Mouse (Mus musculus): ENCODE results near the gene Foxp4. TPM values are rescaled to one million over a fixed set of nuclear protein-coding genes. Genes with fewer than 3 reads are reported as not detected.
"Not testable (repeated sequence)": the region's sequence is repeated elsewhere in the genome, so short reads cannot be mapped to it uniquely, and the experiment has no call there.

Foxp4 gene
- total RNA-seq, 2 experiments from 2014 or later, result 44.1 to 55.9 TPM

DNA sequence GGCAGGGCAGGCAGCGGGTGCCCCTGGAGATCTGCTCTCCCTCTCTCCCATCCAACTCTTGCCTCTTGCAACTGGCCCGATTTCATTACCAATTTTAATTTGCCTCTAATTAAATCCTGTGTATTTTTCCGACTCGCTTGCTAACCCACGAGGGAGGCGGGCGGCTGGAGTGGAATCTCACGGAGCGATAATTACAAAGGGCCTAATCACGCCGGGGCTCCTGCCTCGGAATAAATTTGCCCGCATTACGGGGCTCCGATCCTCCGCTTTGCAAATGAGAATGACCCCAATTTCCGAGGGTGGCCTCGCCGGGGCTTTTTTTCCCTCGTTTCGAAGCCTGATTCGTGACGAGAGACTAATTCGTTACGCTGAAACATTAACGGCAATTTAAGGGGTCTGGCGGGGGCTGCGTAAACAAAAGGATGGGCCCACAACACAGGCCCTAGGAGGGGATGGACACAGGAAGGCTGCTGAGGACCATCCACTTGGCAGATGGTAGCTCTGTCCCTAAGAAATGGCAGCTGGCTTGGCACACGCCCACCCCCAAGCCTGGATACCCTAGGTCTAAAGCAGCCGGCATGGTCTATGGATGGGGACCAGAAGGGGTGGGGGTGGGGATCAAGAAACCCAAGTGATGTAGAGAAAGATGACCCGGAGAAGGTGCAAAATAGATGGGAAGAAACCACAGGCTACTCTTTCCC, 52.0 kb downstream of the Foxp4 start:
- intact Hi-C loops (cut with DNase I), result loop anchor here (1.0 to 2.0 kb wide), 2 partner anchors 173 to 228 kb away; no protein-coding TSS in a partner anchor
- no peak for DNase-seq (ENCODE audit: low spot score in 2 of 2)

DNA sequence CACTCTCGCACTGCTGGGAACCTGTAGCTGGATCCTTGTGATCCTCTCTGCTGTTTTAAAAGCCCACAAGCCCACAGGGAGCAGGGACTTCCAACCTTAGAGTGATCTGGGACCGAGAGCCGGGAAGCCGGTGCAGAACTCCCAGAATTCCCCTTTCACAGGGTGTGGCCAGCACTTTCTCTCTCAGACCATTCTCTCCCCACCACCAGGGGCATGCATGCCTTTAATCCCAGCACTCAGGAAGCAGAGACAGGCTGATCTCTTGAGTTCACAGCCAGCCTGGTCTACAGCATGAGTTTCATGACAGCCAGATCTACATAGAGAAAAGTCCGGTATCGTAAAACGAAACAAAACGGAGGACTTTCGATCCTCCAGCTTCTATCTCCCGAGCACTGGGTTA, 54.6 kb downstream of the Foxp4 start:
- intact Hi-C loops (cut with DNase I), result no loop called here
- no peak for DNase-seq (ENCODE audit: low spot score in 2 of 2)

DNA sequence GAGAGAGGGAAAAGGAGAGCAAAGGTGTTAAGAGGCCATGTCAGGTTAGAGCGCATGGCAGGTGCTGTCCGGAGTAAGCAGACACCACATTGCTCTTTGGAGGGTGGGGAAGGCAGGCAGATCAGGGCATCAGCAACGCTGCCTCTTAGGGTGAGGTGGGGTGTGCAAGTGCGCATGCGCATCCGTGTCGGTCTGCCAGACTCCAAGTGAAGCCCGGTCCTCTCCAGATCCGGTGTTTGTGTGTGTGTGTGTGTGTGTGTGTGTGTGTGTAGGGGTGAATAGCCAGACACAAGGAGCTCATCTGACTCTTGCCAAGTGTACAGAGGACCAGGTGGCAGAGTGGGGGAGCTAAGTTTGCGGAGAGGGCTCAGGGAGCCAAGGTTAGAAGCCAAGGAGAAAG, 58.4 kb downstream of the Foxp4 start:
- DNase-seq (ENCODE audit: low spot score in 2 of 2), result peak in 1 of 2 experiments; percentile 36
- intact Hi-C loops (cut with DNase I), result no loop called here

GRCm38 (mm10) chr17:47864496-47864895, 59.9 kb downstream of the Foxp4 start:
- DNase-seq (ENCODE audit: low spot score in 2 of 2), result peak; percentile 76 to 83
- intact Hi-C loops (cut with DNase I), result loop anchor here (2.0 kb wide), 1 partner anchor 72 kb away; no protein-coding TSS in a partner anchor

DNA sequence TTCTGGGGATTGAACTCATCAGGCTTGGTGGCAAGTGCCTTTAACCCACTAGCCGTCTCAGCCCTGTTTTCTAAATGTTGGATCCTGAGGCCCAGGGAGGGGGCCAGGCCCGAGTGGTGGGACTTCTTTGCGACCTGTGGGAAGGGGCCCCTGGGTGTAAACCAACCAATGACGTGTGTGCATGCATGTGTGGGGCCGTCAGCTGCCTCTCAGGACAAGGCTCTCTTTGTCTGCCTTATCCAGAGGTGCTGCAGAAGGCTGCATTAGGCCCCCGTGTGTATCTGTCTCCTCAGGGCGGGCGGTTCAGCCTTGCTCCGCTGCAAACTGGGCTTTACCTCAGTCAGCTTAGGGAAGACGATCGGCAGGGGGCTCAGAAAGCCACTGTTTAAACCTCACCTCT, 61.0 kb downstream of the Foxp4 start:
- DNase-seq (ENCODE audit: low spot score in 2 of 2), result no peak
- intact Hi-C loops (cut with DNase I), result no loop called here

DNA sequence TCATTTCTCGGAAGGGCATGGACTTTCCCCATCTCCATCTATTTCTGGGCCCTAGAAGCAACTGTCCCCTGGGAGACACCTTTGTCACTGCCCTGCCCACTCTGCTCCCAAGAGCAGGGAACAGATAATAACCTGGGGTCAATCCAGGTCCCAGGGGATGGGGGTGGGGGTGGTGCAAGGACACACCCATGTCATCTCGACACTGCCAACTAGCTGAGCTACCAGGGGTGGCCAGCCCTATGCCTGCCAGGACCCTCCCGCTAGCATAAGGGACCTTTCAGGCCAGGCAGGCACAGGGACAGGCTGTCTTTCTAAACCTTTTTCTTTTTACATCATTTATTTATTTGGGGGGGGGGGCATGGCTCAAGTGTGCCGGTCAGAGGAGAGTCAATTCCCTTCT, 61.4 kb downstream of the Foxp4 start:
- no peak for DNase-seq (ENCODE audit: low spot score in 2 of 2)
- intact Hi-C loops (cut with DNase I), result no loop called here

DNA sequence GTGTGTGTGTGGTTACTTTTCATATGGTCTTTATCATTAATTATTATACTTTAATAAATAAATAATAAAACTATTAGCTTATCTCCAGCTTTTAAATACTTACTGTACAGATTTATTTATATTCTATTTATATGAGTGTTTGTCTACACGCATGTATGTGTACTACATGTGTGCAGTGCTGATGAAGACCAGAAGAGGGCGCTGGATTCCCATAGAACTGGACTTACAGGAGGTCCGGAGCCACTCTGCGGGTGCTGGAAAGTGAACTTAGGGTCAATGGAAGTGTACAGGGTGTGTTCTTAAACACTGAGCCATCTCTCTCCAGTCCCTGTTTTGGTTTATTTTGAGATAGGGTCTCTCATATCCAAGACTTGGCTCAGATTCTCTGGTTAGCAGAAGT, 68.9 kb downstream of the Foxp4 start:
- intact Hi-C loops (cut with DNase I), result no loop called here
- no peak for DNase-seq (ENCODE audit: low spot score in 2 of 2)

GRCm38 (mm10) chr17:47854908-47855307, 69.5 kb downstream of the Foxp4 start:
- intact Hi-C loops (cut with DNase I), result no loop called here
- no peak for DNase-seq (ENCODE audit: low spot score in 2 of 2)

GRCm38 (mm10) chr17:47853760-47854159, 70.7 kb downstream of the Foxp4 start:
- intact Hi-C loops (cut with DNase I), result no loop called here
- no peak for DNase-seq (ENCODE audit: low spot score in 2 of 2)

GRCm38 (mm10) chr17:47853336-47853735, 71.1 kb downstream of the Foxp4 start:
- intact Hi-C loops (cut with DNase I), result no loop called here
- DNase-seq (ENCODE audit: low spot score in 2 of 2), result no peak

DNA sequence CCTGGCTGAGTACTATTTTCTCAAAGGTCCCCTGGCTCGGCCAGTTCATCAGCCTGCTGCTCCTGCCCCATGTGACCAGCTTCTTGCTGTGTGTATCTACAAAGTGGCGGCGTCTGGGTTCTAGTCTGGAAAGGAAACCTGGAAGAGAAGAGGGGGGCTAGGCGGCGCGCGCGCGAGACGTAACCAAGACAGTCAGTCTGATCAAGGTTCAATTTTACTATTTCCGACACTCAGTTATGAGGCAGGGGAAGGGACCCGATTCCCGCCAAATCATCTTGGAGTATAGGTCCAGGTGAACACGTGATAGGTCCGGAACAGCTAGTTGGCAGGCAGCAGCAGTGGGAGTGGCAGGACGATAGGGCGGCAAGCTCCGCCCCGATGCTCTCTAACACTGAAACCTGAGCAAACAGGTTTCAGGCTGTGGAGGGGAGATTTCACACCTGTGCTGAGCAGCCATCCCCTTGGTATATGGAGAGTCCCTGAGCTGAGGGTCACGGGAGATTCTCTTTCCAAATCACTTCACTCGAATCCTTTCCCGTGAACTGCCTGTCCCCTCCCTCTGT, 72.6 kb downstream of the Foxp4 start:
- intact Hi-C loops (cut with DNase I); DNase-seq (ENCODE audit: low spot score in 2 of 2): not testable (repeated sequence)

- intact Hi-C loops (cut with DNase I), result no loop called here
- DNase-seq (ENCODE audit: low spot score in 2 of 2), result no peak
Observed at GRCm38 (mm10) chr17:47850639-47851314, 73.7 kb downstream of the Foxp4 start.

DNA sequence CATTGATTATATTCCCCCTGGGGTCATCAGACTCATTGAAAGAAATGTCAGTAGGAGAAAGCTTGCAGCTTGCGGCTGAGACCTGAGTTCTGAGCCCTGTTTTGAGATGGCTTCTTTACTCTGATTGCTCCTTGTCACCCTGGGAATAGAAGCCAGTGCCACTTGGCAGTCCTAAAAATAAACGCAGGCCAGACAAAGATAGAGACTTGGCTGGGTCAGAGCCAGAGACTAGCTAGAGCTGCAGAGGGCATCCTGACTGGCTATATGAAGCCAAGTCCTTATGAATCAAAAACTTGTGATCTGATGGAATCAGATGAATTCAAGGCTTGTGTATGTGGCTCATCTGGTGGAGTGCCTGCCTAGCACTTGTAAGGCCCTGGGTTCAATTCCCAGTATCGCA, 74.4 kb downstream of the Foxp4 start:
- no peak for DNase-seq (ENCODE audit: low spot score in 2 of 2)
- intact Hi-C loops (cut with DNase I), result no loop called here

DNA sequence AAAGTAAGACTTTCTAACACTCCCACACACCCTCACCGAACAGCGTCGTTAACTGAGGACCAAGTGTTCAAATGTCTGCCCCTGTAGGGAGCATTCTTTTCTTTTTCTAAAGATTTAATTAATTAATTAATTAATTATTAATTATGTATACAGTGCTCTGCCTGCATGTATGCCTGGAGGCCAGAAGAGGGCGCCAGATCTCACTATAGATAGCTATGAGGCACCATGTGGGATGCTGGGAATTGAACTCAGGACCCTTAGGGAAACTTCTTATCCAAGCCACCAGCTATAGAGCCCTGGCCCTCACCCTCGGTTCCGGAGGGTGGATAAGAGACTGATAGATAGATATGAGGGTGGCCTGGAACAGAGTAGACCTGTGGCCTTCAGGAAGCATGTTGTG, 76.5 kb downstream of the Foxp4 start:
- no peak for DNase-seq (ENCODE audit: low spot score in 2 of 2)
- intact Hi-C loops (cut with DNase I), result no loop called here

GRCm38 (mm10) chr17:47845609-47846008, 78.8 kb downstream of the Foxp4 start:
- intact Hi-C loops (cut with DNase I), result no loop called here
- DNase-seq (ENCODE audit: low spot score in 2 of 2), result no peak

DNA sequence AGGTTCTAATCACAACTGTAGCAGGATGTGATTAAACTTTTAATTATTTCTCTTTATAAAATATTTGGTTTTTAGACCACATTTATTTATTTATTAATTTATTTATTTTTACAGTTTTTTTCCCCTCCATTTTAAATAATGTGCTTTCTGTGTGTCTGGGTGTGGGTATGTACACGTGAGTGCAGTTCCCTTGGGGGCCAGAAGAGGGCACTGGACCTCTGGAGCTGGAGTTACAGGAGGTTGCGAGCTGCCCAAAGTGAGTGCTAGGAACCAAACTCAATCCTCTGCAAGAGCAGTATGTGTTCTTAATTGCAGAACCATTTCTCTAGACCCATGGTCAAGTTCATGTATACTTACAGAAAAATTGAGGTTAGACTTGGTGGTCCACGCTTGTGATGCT, 81.0 kb downstream of the Foxp4 start:
- intact Hi-C loops (cut with DNase I), result no loop called here
- no peak for DNase-seq (ENCODE audit: low spot score in 2 of 2)

- DNase-seq (ENCODE audit: low spot score in 2 of 2), result no peak
- intact Hi-C loops (cut with DNase I), result no loop called here
Observed at GRCm38 (mm10) chr17:47841931-47842623, 82.4 kb downstream of the Foxp4 start.

GRCm38 (mm10) chr17:47841521-47841920, 82.9 kb downstream of the Foxp4 start:
- intact Hi-C loops (cut with DNase I), result no loop called here
- no peak for DNase-seq (ENCODE audit: low spot score in 2 of 2)

DNA sequence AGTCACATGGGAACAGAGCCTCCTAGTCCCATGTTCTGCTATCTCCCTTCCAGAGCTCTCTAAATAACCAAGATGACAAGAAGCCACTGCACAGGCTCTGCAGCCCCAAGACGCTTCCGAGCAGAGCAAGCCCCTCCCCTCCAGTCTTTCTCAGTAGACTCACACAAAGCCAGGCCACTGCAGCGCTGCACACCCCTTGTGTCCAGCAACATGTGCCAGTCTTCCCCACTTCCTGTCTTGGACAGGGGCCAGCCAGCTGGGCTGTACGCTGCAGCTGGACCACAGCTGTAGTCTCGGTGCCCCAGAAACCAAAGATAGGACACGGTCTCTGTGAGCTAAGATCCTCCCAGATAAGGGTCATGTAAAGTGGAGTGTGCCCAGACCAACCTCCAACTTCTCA, 86.6 kb downstream of the Foxp4 start:
- intact Hi-C loops (cut with DNase I), result no loop called here
- no peak for DNase-seq (ENCODE audit: low spot score in 2 of 2)

DNA sequence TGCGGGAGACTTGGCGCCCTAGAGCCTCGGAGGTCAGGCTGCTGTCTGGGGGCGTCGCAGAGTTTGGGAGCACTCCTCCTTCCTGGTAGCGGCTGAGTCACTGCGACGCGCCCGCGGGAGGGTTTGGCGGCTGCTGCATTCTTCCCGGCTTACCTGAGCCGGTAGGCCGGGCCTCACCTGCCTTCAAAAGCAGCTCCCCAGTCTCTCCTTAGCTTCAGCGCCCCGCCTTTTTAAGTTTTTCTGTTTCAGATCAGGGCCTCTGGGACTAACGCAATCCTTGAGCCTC, 90.0 kb downstream of the Foxp4 start, which contains the start of gene Mdfi:
TSS of gene Mdfi (minus strand) at position 210 of the 286 bp plus-strand sequence.
- no peak for DNase-seq (ENCODE audit: low spot score in 2 of 2)
- intact Hi-C loops (cut with DNase I), result no loop called here
